Mouse (Mus musculus) left cerebral cortex, adult 8-10 months (tissue): ENCODE data around the gene Ankrd33b. TPM values are rescaled to one million over a fixed set of nuclear protein-coding genes. Genes with fewer than 3 reads are reported as not detected.

Experiments
- DNase-seq, 2 experiments: peaks; one replicate each; pipeline ENCODE4 v3.0.0; 2022; ENCODE audit warnings: low spot score in 2 of 2
- total RNA-seq, 4 experiments: library from RNA; stranded (reverse); gene quantifications; 2 replicates each; pipeline ENCODE4 v1.2.4; 2022

Ankrd33b gene
- total RNA-seq, 4 experiments from 2014 or later, result 61.4 to 76.2 (median 72.9) TPM

DNA sequence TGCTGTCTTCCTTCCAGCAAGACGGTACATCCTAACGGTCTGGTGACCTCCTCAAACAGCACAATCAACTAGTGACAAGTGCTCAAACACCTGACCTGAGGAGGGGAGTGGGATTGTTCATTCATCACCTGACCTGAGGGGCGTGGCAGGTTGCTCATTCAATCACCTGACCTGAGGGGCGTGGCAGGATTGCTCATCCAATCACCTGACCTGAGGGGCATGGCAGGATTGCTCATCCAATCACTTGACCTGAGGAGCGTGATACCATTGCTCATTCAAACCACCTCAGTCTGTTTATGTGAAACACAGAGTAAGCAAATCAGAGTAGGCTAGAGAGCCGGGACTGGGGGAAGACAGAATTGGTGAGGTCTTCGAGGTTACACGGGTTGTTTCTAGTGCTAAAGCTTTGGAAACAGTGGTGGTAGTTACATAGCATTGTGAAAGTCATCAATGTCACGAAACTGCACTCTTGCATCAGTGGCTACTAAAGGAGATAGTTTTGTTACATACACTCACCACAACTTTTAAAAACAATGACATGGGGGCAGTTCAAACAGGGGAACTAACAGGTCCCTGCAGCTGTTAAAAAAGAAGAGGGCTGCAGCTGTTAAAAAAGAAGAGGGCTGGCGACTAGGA, 28.8 kb downstream of the Ankrd33b start:
- no peak for DNase-seq

DNA sequence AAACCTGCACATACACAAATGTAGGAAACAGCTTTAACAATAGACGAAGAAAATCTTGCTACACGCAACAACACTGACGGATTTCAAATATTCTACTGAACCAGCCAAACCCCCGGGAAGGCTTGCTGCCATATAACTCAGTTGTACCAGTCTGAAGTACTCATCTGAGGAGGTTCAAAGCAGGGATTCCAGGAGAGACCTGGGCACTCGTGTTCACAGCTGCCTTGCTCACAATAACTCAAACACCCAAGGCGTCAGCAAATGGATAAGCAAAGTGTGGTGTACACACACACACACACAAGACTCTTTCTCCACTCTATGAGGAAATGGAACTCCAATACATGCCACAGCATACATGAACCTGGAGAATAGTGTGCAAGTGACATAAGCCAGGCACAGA, 29.5 kb downstream of the Ankrd33b start:
- DNase-seq, result no peak

DNA sequence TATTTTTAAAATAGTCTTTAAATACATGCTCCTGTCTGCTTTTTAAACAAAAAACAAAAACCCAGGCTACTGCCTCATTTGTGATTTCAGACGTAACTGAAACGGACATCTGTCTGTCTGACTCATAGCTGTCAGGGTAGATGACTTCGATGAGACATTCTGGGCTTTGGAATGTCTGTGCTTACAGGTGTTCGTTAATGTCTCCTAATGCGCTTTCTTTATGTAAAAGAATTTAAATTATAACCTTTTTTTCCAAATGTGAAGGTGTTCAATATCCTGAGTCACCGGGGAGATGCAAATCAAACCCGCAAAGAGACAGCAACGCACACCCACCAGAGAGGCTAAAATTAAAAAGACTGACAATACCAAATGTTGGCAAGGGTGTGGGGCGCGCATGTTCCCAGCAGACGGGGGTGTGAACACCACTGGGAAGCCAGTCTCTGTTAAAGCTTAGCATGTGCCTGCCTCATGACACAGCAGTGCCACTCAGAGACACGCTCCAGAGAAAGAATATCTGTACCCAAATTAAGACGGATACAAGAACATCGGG, 30.3 kb downstream of the Ankrd33b start:
- peak; percentile 60 to 96 for DNase-seq

DNA sequence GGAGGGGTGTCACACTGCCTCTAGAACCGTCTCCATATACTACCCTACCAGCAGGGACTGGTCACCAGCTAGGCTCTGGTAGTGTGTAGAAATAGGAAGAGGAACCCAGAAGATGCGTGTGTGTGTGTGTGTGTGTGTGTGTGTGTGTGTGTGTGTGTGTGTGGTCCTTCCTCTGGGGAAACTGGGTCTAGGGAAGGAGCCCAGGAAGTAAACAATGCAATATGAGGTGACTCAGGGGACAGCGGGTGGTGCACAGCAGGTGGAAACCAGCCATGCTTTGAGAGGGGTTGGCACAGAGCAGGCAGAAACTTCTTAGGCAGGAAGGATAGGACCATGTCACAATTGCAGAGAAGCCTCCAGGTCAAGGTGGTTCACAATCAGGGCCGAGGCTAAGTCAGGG, 30.8 kb downstream of the Ankrd33b start:
- no peak for DNase-seq

DNA sequence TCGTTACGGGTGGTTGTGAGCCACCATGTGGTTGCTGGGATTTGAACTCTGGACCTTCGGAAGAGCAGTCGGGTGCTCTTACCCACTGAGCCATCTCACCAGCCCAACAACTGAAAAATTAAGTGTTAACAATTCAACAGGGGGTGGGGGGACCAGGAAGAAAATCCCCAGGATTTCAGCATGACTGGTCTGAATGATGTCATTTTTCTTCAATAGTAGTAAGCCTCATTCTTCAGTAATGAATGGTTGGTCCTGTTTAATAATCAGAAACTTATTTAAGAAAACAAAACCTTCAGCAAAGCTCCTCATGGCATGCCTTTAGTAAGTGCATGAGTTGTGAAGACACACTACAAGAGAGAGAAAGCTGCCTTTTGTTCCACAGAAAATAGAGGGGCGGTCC, 32.7 kb downstream of the Ankrd33b start:
- DNase-seq, result no peak

DNA sequence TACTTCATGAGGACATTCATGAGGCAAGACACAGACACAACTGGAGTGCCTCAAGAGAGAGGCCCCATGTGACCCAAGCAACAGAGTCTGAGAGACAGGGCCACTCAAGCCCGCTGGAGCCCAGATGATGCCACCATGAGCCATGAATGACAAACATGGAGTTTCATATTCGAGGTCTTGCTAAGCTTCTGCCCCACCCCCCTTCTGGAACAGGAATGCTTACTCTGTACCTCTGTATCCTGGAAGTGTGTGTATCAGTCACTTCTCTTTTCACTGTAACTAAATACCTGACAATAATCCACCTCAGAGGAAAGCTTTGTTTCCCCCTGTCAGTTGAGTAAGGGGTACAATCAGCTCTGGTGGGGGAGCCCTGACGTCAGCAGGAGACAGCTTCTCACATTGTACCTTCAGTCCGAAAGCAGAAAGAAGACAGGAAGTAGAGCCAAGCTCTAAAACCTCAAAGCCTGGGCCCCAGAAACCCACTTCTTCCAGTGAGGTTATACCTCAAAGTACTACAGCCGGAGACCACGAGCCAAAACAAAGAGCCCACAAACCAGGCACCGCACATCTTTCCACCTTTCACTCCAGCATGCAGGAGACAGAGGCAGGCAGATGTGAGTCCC, 34.9 kb downstream of the Ankrd33b start:
- no peak for DNase-seq

DNA sequence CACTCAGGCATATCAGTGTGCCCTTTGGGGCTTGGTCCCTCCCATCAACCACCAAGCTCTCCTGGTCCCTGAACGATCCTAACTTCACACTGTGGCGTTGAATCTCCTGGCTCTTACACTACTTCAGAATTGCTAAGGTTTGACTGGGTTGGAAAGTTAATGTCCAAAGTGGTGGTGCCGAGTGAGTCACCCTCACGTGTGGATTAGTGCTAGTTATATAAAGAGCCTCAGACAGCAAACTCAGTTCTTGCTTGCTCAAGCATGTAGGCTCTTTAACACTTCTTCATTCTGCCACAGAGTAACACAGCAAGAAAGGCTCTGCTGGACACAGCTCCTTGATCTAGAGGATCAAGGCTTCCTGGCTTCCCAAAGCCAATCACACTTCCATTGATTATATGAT, 35.8 kb downstream of the Ankrd33b start:
- DNase-seq, result no peak

DNA sequence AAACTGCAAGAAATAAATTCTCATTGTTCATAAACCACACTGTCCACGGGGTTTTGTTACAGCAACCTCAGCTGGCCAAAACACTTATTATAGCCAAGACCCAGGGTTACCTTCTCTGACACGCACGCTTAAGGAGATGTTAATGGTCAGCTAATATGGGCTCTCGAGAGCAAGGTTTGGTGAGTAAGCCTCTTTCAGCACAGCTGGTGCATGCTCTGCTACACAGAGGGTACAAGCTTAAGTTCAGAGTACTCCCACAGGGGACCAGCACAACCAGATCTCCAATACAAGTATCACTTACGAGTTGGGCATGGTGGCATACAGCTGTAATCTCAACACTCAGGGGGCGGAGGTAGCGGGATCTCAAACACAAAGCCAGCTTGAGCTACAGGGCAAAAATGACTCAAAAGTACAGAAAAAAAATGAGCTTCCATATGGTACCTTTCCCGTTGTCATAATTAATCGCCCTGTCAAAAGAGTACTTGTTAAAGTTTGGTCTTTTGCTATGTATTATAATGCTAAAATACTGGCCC, 39.4 kb downstream of the Ankrd33b start:
- no peak for DNase-seq

DNA sequence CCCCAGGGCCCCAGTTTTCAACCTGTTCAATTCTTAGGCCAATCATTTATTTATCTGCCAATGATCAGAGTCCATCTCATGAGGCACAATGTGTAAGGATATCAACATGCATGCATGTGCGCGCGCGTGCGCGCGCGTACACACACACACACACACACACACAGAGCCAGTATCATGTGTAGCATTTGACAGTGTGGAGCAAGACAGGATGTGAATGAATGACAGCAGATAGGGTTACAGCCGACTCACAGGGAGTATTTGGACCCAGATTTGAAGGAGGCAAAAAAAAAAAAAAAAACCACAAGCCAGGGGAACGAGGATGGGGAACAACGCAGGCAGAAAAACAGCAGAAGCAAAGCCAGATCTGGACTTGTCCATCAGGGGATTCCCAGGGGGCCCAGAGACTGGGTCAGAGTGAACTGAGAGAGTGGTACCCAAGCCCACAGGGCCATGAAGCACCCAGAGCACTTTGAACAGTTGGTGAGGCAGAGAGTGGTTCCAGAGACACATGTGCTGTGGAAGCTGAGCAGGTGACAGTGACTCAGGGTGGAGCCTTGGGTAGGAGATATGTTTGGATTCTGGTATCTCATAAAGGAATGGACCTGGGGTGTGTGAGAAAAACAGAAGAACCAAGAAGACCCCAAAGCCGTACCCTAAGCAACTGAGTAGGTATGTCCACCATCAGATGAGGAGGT, 41.7 kb downstream of the Ankrd33b start:
- no peak for DNase-seq

DNA sequence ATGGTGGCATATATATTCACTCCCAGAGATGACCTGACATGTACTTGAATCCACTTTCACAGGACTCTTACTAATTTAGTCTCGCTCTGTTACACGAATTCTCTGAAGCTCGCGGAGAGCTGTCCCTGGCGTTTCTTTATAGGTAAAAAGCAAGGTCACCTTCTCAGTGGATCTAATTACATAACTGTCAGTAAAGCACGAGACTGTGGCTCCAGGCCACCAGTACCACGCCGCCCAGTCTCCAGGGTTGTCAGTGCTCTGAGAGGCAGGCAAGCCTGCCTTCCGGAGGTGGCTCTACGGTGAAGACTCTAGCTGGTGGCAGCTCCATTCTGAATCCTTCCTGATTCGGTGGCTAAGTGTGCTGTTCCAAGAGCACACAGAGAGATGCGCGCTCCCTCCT, 43.0 kb downstream of the Ankrd33b start:
- DNase-seq, result no peak

DNA sequence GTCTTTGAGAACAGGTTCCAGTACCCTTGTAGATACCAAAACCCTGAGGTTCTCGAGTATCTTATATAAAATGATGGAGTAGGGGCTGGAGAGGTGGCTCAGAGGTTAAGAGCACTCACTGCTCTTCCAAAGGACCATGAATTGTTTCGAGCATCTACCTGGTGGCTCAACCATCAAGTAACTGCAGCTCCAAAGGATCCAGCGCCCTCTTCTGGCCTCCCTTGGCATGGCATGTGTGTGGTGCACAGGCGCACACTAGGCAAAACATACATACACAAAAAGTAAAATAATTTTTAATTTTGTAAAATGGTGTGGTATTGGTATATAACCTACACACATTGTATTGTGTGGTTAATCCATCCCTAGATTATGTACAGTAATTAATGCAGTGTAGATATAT, 43.8 kb downstream of the Ankrd33b start:
- DNase-seq, result no peak

DNA sequence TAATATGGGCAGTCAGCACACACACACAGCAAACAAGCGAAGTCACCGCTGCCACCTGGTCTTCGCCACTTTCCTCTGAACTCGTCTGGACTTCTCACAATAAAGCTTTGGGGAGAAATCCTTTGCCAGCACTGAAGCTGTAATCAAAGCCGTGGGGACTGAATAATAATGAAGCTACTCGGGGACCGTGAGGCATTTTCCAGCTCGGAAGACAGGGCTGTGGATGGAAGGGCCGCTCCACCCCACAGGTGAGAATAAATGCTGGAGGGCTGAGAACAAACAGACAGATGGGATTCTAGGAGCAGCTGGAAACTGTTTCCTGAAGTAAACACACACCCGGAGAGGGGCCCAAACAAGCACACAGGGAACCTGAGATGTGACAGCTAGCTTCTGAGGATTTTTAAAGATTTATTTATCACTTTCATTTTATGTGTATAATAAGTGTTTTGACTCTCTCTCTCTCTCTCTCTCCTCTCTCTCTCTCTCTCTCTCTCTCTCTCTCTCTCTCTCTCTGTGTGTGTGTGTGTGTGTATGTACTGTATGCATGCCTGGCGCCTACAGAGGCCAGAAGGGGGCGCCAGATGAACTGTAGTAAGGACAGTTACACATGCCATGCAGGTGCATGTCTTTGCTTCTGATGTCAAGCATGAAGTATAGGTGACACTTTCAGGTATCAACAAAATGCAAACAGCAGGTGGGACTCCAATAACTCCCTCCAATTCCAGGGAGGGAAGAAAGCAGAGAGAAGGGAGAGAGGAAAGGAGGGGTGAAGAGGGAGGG, 46.7 kb downstream of the Ankrd33b start:
- no peak for DNase-seq

DNA sequence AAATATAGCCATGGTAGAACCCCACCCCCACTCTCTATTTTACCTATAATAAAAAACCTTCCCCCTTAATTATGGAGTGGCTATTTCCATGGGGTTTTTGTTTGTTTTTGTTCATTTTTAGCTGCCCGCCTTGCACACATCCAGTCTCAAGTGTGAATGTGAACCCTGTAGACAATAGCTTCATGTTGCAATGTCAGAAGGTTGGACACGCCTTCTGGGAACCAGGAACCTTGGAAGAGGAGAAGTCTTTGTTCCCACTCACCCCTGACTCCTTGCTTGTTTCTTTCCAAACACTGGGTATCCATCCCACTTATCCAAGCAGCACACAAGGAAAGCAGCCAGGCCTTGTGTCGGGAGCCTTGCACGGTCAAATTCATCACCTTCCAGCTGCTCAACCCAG, 48.5 kb downstream of the Ankrd33b start:
- DNase-seq, result no peak

DNA sequence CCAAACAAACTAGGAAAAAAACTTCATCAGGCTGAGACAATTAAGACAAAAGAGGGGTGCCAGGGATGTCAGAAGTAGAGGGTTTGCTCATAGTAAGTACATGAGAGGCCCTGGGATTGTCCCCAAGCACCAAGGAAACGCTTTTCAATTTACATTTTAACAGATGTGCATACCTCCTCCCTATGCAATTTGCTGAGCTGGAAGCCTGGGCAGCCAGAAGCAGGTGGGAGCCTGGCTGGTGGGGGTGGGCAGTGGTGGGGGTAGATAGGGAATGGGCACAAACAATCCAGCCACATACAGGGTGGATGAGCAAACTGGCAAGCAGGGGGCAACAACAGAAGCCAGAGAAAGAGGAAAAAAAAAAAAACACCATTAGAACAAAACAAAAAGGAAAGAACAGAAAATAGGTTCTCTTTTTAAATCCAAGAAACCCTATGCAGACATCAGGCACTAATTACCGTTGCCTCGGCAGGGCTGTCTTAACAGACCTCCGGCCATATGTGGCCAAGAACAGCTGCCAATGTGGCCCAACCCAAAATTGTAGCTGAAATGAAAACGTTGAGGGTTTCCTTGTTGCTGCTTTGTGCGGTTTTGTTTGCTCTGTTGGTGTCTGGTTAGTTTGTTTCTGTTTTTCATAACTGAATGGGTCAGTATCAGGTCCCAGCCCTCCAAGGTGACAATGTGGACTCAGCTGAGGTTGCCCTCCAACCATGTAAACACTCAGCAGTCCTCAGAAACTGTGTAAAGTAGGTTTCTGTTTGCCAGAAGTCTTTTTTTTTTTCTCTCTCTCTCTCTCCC, 49.2 kb downstream of the Ankrd33b start:
- DNase-seq, result no peak

DNA sequence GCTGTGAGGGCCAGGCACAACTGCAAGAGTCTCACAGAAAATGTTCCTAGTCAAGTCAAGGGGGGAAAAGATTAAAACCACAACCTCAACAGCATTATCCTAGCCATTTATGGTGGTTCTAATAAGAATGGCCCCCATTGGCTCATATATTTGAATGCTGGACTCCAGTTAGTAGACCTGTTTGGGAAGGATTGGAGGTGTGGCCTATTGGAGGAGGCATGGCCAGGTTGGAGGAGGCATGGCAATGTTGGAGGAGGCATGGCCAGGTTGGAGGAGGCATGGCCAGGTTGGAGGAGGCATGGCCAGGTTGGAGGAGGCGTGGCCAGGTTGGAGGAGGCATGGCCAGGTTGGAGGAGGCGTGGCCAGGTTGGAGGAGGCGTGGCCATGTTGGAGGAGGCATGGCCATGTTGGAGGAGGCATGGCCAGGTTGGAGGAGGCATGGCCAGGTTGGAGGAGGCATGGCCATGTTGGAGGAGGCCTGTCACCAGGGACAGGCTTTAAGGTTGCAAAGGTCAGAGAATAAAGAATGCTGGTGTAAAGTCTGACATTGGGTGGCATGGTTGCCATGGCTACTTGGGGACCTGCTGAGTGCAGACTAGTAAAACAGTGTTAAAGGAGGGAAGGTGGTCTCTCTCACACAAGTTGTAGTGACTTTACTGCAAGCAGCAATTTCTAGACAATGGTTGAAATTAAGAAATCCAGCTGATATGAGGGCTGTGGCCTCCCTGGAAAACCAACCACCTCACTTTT, 50.3 kb downstream of the Ankrd33b start:
- DNase-seq, result no peak

DNA sequence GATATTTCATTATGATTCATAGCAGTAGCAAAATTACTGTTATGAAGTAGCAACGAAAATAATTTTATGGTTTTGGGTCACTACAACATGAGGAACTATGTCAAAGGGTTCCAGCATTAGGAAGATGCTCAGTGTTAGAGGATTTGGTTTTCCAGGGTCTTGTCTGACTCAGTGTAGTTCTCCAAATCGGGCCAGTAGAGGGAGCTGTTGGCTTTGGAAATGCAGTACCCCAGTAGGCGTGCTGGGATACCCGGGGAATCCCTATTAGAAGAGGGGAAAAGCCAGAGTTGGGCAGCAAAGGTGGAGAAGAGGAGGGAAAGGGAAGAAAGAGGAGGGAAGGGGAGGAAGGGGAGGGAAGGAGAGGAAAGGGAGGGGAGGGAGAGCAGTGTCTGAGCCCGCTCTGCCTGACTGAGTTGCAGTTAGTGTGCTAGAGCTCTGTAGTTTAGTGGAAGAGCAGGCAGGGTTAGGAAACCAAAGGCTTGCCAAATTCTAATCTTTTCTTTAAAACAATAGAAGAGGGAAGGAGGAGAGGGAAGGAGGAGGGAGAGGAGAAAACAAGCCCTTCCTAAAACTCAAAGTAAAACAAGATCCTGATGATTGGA, 51.8 kb downstream of the Ankrd33b start:
- peak; percentile 61 to 62 for DNase-seq

DNA sequence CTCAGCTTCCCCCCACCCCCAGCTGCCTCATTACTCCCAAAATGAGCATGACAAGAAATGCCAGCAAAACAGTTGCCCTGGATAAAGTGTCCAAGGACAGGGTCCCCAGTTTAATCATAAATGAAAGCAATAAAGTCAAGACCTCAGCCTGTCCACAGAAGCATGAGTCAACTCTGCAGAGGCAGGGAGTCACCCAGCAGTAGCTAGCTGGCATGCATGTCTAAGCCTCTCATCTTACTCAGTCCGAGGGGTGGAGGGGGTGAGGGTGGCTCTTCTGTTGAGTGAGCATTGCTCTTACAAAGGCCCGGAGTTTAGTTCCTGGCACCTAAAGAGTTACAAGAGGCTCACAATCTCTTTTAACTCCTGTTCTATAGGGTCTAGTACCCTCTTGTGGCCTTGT, 55.5 kb downstream of the Ankrd33b start:
- no peak for DNase-seq

DNA sequence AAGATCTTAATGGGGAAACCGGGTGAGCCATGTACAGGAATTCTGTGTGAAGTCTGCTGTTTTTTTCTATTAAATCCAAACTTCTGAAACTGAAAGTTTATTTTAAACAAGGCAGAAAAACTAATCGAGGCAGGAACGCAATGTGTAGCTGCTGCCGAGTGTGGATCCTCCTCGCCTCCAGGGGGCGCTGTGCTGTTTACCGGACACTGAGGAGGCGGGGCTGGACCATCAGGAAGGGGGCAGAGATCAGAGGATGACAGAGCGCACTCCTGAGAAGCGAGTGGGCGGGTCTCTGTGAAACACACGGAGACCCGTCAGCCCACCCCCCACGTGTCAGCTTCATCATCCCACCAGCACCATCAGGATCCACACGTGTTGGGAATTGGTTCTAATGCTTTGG, 58.0 kb downstream of the Ankrd33b start:
- no peak for DNase-seq

DNA sequence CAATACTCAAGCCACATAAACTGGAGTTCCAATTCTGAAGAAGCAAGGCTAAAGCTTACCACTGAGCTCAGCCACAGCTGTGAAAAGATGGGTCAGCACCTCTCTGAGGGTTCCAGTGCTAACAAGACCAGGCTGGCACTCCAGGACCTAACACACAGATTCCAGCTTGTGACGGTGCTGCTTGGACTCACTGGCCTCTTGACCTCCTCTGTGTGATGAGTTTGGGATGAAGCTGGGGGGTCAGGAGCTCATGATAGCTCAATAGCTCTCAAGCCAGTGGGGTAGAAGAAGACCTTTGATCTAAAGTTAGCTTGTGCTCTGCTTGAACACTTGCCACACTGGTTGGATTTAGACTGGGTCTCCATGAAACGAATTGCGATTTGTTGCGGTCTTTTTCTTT, 60.8 kb downstream of the Ankrd33b start:
- DNase-seq, result no peak

DNA sequence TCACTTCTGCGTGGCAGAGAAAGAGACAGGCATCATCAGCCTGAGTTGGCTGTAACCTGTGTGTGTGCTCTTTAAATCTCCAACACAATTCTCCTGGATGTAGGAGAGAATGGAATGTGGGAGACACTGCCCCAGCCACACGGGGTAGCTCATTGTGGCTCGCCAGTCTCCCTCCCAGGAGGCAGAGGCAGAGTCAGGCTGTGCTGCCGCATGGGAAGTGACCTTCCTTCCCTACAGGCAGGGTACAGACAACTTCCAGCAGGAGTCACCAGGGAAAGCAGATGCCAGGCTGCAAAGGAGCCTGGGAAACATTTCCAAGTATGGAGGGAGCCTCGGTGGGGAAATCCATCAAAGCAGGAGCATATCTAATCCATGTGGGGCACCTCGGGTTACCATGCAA, 62.3 kb downstream of the Ankrd33b start:
- DNase-seq, result no peak
